Mouse (Mus musculus) heart, embryonic 12.5 days (tissue): ENCODE data around the gene Cxcl3. TPM values are rescaled to one million over a fixed set of nuclear protein-coding genes. Genes with fewer than 3 reads are reported as not detected.

Experiments
- ATAC-seq: fragments of 200-750 bp; cut with Nextera tagmentation; 2 replicates; pipeline ENCODE4 v1.8.0; 2017; ENCODE audit warnings: moderate TSS enrichment, moderate library complexity; ENCODE audit not compliant: insufficient number of reproducible peaks, low FRiP score
- H3K27ac ChIP-seq: fragments of 300-500 bp; sonication (generic); 2 replicates; pipeline ENCODE4 v1.5.1; 2016; ENCODE audit warnings: mild to moderate bottlenecking, moderate library complexity; ENCODE audit not compliant: poor library complexity, severe bottlenecking
- H3K27me3 ChIP-seq: fragments of 300-500 bp; sonication (generic); replicated peaks from 2 replicates; pipeline ENCODE4 v1.6.1; 2016; ENCODE audit warnings: mild to moderate bottlenecking, moderate library complexity
- H3K36me3 ChIP-seq: fragments of 300-500 bp; sonication (generic); 2 replicates; pipeline ENCODE4 v1.6.1; 2016; ENCODE audit warnings: mild to moderate bottlenecking, moderate library complexity
- H3K4me1 ChIP-seq: fragments of 300-500 bp; sonication (generic); replicated peaks from 2 replicates; pipeline ENCODE4 v1.6.1; 2016; ENCODE audit warnings: mild to moderate bottlenecking
- H3K4me2 ChIP-seq: fragments of 300-500 bp; sonication (generic); 2 replicates; pipeline ENCODE4 v1.6.1; 2016; ENCODE audit warnings: mild to moderate bottlenecking, moderate library complexity
- H3K4me3 ChIP-seq: fragments of 300-500 bp; sonication (generic); 2 replicates; pipeline ENCODE4 v1.5.1; 2016; ENCODE audit warnings: mild to moderate bottlenecking
- H3K9ac ChIP-seq: fragments of 300-500 bp; sonication (generic); 2 replicates; pipeline ENCODE4 v1.6.1; 2016; ENCODE audit warnings: mild to moderate bottlenecking, moderate library complexity
- H3K9me3 ChIP-seq: fragments of 300-500 bp; sonication (generic); replicated peaks from 2 replicates; pipeline ENCODE4 v1.6.1; 2016; ENCODE audit warnings: mild to moderate bottlenecking, moderate library complexity
- WGBS: fragments of 180-500 bp; shearing (Covaris S2); methylation state at CpG from one replicate; pipeline ENCODE4 v1.1.7; 2016; 5-methylcytosine and 5-hydroxymethylcytosine counted together
- polyA plus RNA-seq: library from polyadenylated mRNA; unstranded; fragments of >200 nt; fragmentation: Nextera tagmentation; extraction: Ambion mirVana; gene quantifications from 2 replicates; pipeline ENCODE4 v1.2.1, GENCODE M21; 2016

The Cxcl3 gene
- polyA plus RNA-seq, 1 experiment from 2014 or later, result not detected

- Histone ChIP-seq H3K36me3 (no peaks in the 10 kb centered on the region), H3K4me2 (no peak overlapping the region), H3K27ac (no peak overlapping the region), H3K27me3 (no peaks in the 10 kb centered on the region), H3K4me3 (no peak overlapping the region), H3K4me1 (no peaks in the 10 kb centered on the region), H3K9me3 (no peaks in the 10 kb centered on the region), H3K9ac (no peak overlapping the region)
- no peak for ATAC-seq
- WGBS, result 41% methylated on average over 8 of the region's 8 CpGs
Measured at GRCm38 (mm10) chr5:90765821-90766606, 19.9 kb upstream of the Cxcl3 start.

GRCm38 (mm10) chr5:90768218-90768617 is 17.7 kb upstream of the Cxcl3 start, which contains the start of gene Ppbp:
Ppbp (plus strand) TSS chr5:90768518.
- no peak within 1 kb of the TSS for H3K9ac ChIP-seq
- H3K4me3 ChIP-seq, result no peak within 1 kb of the TSS
- no peaks in the 10 kb centered on the region for H3K4me1 ChIP-seq
- H3K27me3 ChIP-seq, result no peaks in the 10 kb centered on the region
- WGBS, result 56% methylated on average over 3 of the region's 3 CpGs
- no peak for ATAC-seq
- no peaks in the 10 kb centered on the region for H3K36me3 ChIP-seq
- H3K4me2 ChIP-seq, result no peak within 1 kb of the TSS
- H3K9me3 ChIP-seq, result no peaks in the 10 kb centered on the region
- H3K27ac ChIP-seq, result no peak within 1 kb of the TSS

GRCm38 (mm10) chr5:90771369-90771768 is 14.5 kb upstream of the Cxcl3 start:
- Histone ChIP-seq H3K27me3 (no peaks in the 10 kb centered on the region), H3K36me3 (no peaks in the 10 kb centered on the region), H3K9ac (no peak overlapping the region), H3K4me2 (no peak overlapping the region), H3K4me3 (no peak overlapping the region), H3K9me3 (no peaks in the 10 kb centered on the region), H3K27ac (no peak overlapping the region), H3K4me1 (no peaks in the 10 kb centered on the region)
- 71% methylated on average over 3 of the region's 3 CpGs for WGBS
- no peak for ATAC-seq

- Histone ChIP-seq H3K4me2 (peak within 1 kb of the TSS; percentile 30; the same call in 1 of the 2 replicates), H3K9ac (no peak within 1 kb of the TSS), H3K27ac (no peak within 1 kb of the TSS; the same call in 1 of the 2 replicates), H3K36me3 (no peaks in the 10 kb centered on the region), H3K4me1 (no peaks in the 10 kb centered on the region), H3K27me3 (no peaks in the 10 kb centered on the region), H3K4me3 (no peak within 1 kb of the TSS), H3K9me3 (no peaks in the 10 kb centered on the region)
- 51% methylated on average over 16 of the region's 16 CpGs for WGBS
- ATAC-seq, result peak; percentile 59
Measured at GRCm38 (mm10) chr5:90771880-90772653, 13.8 kb upstream of the Cxcl3 start, which contains the start of gene Pf4. Pf4 (plus strand) TSS chr5:90772435.

- WGBS, result 58% methylated on average over 5 of the region's 5 CpGs
Measured at GRCm38 (mm10) chr5:90775562-90775961, 10.3 kb upstream of the Cxcl3 start.

GRCm38 (mm10) chr5:90777621-90778020 is 8.3 kb upstream of the Cxcl3 start:
- WGBS, result 76% methylated on average over 10 of the region's 10 CpGs
- Histone ChIP-seq H3K36me3 (no peaks in the 10 kb centered on the region), H3K4me1 (no peaks in the 10 kb centered on the region), H3K9me3 (no peaks in the 10 kb centered on the region), H3K4me3 (no peak overlapping the region), H3K27me3 (no peaks in the 10 kb centered on the region), H3K4me2 (no peak overlapping the region), H3K27ac (no peak overlapping the region), H3K9ac (no peak overlapping the region)
- ATAC-seq, result no peak

More at GRCm38 (mm10) chr5:90775562-90775961, 10.3 kb upstream of the Cxcl3 start:
- H3K27me3 ChIP-seq, result no peaks in the 10 kb centered on the region
- no peak for ATAC-seq
- H3K4me1 ChIP-seq, result no peaks in the 10 kb centered on the region
- no peak overlapping the region for H3K9ac ChIP-seq
- no peaks in the 10 kb centered on the region for H3K9me3 ChIP-seq
- no peak overlapping the region for H3K4me2 ChIP-seq
- H3K27ac ChIP-seq, result no peak overlapping the region
- no peaks in the 10 kb centered on the region for H3K36me3 ChIP-seq
- H3K4me3 ChIP-seq, result no peak overlapping the region

- no peak for ATAC-seq
Measured at GRCm38 (mm10) chr5:90778856-90779255, 7.0 kb upstream of the Cxcl3 start.

GRCm38 (mm10) chr5:90783697-90784096 is 2.2 kb upstream of the Cxcl3 start:
- Histone ChIP-seq H3K4me2 (no peak overlapping the region), H3K9ac (no peak overlapping the region), H3K4me3 (no peak overlapping the region), H3K27ac (no peak overlapping the region), H3K36me3 (no peaks in the 10 kb centered on the region), H3K9me3 (no peaks in the 10 kb centered on the region), H3K4me1 (0 out of 2 replicates have a peak, but pooled peaks cover 7% of the 10 kb centered on the region), H3K27me3 (no peaks in the 10 kb centered on the region)
- no peak for ATAC-seq
- WGBS, result 82% methylated on average over 3 of the region's 3 CpGs

More at GRCm38 (mm10) chr5:90778856-90779255, 7.0 kb upstream of the Cxcl3 start:
- Histone ChIP-seq H3K4me1 (no peaks in the 10 kb centered on the region), H3K9ac (no peak overlapping the region), H3K9me3 (no peaks in the 10 kb centered on the region), H3K4me3 (no peak overlapping the region), H3K36me3 (no peaks in the 10 kb centered on the region), H3K27me3 (no peaks in the 10 kb centered on the region), H3K4me2 (no peak overlapping the region), H3K27ac (no peak overlapping the region)
- WGBS, result 73% methylated on average over 6 of the region's 6 CpGs

- Histone ChIP-seq H3K9ac (no peak overlapping the region), H3K4me3 (no peak overlapping the region), H3K4me2 (no peak overlapping the region), H3K9me3 (no peaks in the 10 kb centered on the region), H3K27me3 (no peaks in the 10 kb centered on the region), H3K4me1 (0 out of 2 replicates have a peak, but pooled peaks cover 7% of the 10 kb centered on the region), H3K36me3 (no peaks in the 10 kb centered on the region), H3K27ac (no peak overlapping the region)
- ATAC-seq, result no peak
- WGBS, result 72% methylated on average over 4 of the region's 4 CpGs
Measured at GRCm38 (mm10) chr5:90788114-90788513, 2.2 kb downstream of the Cxcl3 start.

- 0 out of 2 replicates have a peak, but pooled peaks cover 7% of the 10 kb centered on the region for H3K4me1 ChIP-seq
- H3K9ac ChIP-seq, result no peak overlapping the region
- H3K4me2 ChIP-seq, result no peak overlapping the region
- WGBS, result 66% methylated on average over 11 of the region's 11 CpGs
- H3K9me3 ChIP-seq, result no peaks in the 10 kb centered on the region
- no peak overlapping the region for H3K4me3 ChIP-seq
- ATAC-seq, result no peak
- no peaks in the 10 kb centered on the region for H3K27me3 ChIP-seq
- no peaks in the 10 kb centered on the region for H3K36me3 ChIP-seq
- H3K27ac ChIP-seq, result no peak overlapping the region
Measured at GRCm38 (mm10) chr5:90789306-90790073, 3.6 kb downstream of the Cxcl3 start.
